Mouse (Mus musculus) liver, embryonic 13.5 days (tissue): ENCODE measurements around the gene Cbx1. TPM values are rescaled to one million over a fixed set of nuclear protein-coding genes. Genes with fewer than 3 reads are reported as not detected.

ENCODE experiments used
- ATAC-seq: fragments of 200-750 bp; cut with Nextera tagmentation; 2 replicates; pipeline ENCODE4 v1.8.0; 2017; ENCODE audit warnings: low read depth, mild to moderate bottlenecking, moderate number of reproducible peaks, moderate library complexity
- DNase-seq: peaks from one replicate; pipeline ENCODE4 v3.0.0; 2022
- H3K27ac ChIP-seq: fragments of 300-500 bp; sonication (generic); 2 replicates; pipeline ENCODE4 v1.5.1; 2015; ENCODE audit warnings: moderate library complexity, mild to moderate bottlenecking, inconsistent platforms
- H3K27me3 ChIP-seq: fragments of 300-500 bp; sonication (generic); 2 replicates; pipeline ENCODE4 v1.6.1; 2015; ENCODE audit warnings: mild to moderate bottlenecking, inconsistent platforms
- H3K36me3 ChIP-seq: fragments of 300-500 bp; sonication (generic); 2 replicates; pipeline ENCODE4 v1.6.1; 2015; ENCODE audit warnings: mild to moderate bottlenecking, inconsistent platforms
- H3K4me1 ChIP-seq: fragments of 300-500 bp; sonication (generic); replicated peaks from 2 replicates; pipeline ENCODE4 v1.6.1; 2015; ENCODE audit warnings: inconsistent platforms
- H3K4me2 ChIP-seq: fragments of 300-500 bp; sonication (generic); 2 replicates; pipeline ENCODE4 v1.6.1; 2015; ENCODE audit warnings: inconsistent platforms, mild to moderate bottlenecking, moderate library complexity
- H3K4me3 ChIP-seq: fragments of 300-500 bp; sonication (generic); replicated peaks from 2 replicates; pipeline ENCODE4 v1.5.1; 2015; ENCODE audit warnings: mild to moderate bottlenecking, inconsistent platforms
- H3K9ac ChIP-seq: fragments of 300-500 bp; sonication (generic); 2 replicates; pipeline ENCODE4 v1.6.1; 2015; ENCODE audit warnings: mild to moderate bottlenecking, inconsistent platforms
- H3K9me3 ChIP-seq: fragments of 300-500 bp; sonication (generic); replicated peaks from 2 replicates; pipeline ENCODE4 v1.6.1; 2016; ENCODE audit warnings: inconsistent platforms
- WGBS: fragments of 180-500 bp; shearing (Covaris S2); methylation state at CpG from one replicate; pipeline ENCODE4 v1.1.7; 2015; ENCODE audit not compliant: insufficient replicate concordance; 5-methylcytosine and 5-hydroxymethylcytosine counted together
- polyA plus RNA-seq: library from polyadenylated mRNA; unstranded; fragments of >200 nt; fragmentation: Nextera tagmentation; extraction: Ambion mirVana; gene quantifications from 2 replicates; pipeline ENCODE4 v1.2.1, GENCODE M21; 2015

Gene Cbx1
- polyA plus RNA-seq, 1 experiment from 2014 or later = 47.5 TPM

DNA sequence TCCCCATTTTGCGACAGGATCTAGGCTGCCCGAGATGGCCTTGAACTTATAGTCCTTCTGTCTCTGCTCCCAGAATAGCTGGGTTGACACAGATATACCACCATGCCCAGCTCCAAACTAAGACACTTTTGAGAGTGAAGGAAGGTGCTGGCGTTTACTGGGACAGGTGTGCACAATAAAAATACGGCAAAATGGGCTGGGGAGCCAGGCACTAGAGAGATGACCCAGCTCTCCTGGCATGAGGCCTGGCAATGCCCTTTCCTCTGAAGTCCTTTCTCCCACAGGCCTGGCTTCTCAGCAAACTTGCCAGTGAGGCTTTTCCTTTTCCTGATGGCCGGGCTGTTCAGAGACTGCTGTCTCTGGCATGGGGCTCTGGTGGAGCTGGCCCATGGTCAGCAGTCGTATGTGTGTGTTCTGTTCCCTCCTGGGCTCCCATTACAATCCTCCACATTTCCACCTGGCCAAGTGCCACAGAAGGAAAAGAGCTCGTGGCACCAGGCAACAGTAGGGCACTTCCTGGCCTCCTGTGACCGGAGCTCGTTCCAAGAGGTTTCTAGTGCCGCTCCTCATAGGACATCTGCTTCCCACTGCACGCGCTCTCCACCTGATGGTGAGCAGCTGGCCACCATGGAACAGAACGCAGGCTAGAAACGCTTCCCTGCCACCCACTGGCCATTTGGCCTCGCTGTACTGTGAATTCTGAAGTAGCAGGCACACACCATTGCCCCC lies 26.0 kb upstream of the Cbx1 start:
- Histone ChIP-seq H3K4me2 (no peak overlapping the region), H3K27me3 (no peaks in the 10 kb centered on the region), H3K9me3 (no peaks in the 10 kb centered on the region), H3K36me3 (peaks cover 6% of the 10 kb centered on the region), H3K4me1 (peaks cover 9% of the 10 kb centered on the region; the same call in 1 of the 2 replicates), H3K4me3 (no peak overlapping the region), H3K27ac (no peak overlapping the region), H3K9ac (no peak overlapping the region)
- ATAC-seq (no peak), DNase-seq (no peak)
- 75% methylated on average over 15 of the region's 15 CpGs for WGBS

DNA sequence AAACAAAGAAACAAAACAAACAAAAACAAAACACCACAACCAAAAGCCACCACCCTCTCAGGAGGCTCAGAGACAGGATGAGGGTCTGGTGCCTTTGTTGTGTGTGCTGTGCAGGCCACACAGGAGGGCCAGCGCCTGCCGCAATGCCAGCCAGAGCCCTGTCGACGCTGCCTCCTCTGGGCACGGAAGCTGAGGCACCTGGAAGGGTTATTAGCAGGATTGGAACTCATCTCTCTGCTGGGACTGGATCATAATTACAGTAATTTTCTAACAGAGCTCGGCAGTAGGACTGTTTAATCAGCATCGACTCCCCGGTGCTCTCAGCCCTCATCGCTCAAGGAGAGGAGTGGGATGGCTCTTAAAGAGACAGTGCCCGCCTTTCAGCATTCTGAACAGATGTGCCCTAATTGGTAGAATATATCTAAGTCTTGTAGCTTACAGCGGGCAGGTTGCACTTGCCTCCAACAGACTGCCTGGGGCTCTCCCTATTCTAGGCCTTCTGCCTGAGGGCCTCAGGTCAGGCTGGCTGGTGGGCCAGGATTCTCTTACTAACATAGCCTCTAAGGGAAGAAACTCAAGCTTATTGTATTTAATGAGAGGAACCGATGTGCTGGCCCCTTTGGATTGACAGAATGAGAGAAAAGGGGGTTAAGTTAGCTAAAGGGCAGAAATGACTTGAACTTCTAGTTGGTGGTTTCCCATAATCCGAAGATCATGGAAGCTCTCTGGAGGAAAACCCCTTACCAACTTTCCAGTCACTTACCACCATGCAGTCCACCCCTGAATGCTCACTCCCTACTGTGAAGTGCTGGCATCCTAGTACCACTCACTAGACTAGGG lies 24.2 kb upstream of the Cbx1 start:
- Histone ChIP-seq H3K27me3 (no peaks in the 10 kb centered on the region), H3K4me1 (peaks cover 9% of the 10 kb centered on the region; the same call in 1 of the 2 replicates), H3K27ac (peak overlapping the region; percentile 64; the same call in 1 of the 2 replicates), H3K9ac (no peak overlapping the region), H3K4me3 (no peak overlapping the region), H3K4me2 (no peak overlapping the region), H3K36me3 (peaks cover 24% of the 10 kb centered on the region), H3K9me3 (no peaks in the 10 kb centered on the region)
- ATAC-seq = no peak
- 59% methylated on average over 13 of the region's 13 CpGs for WGBS
- DNase-seq = no peak

DNA sequence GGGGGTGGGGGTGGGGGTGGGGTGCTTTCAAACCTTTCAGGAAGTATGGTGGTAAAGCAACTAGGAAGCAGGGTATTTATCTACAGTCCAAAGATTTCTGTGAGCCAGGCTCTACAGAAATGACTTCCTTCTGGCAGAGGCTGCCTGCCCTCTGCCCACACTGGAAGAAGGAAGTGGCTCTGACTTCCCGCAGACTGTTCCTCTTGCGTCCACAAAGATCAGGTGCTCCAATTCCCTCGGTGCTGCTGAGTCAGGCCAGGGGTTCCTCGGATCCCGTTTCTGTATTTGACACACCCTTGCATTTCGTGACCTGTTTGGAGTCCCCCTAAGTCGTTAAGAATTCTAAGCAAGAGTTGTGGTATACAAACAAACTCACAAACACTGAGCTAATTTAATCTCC lies 23.3 kb upstream of the Cbx1 start:
- no peak overlapping the region for H3K4me2 ChIP-seq
- H3K36me3 ChIP-seq = peaks cover 33% of the 10 kb centered on the region
- no peak overlapping the region for H3K9ac ChIP-seq
- H3K27me3 ChIP-seq = no peaks in the 10 kb centered on the region
- no peak overlapping the region for H3K4me3 ChIP-seq
- WGBS = 13% methylated on average over 7 of the region's 7 CpGs
- ATAC-seq (no peak), DNase-seq (no peak)
- peaks cover 9% of the 10 kb centered on the region; the same call in 1 of the 2 replicates for H3K4me1 ChIP-seq
- no peaks in the 10 kb centered on the region for H3K9me3 ChIP-seq
- H3K27ac ChIP-seq = peak overlapping the region; percentile 23; the same call in 1 of the 2 replicates

DNA sequence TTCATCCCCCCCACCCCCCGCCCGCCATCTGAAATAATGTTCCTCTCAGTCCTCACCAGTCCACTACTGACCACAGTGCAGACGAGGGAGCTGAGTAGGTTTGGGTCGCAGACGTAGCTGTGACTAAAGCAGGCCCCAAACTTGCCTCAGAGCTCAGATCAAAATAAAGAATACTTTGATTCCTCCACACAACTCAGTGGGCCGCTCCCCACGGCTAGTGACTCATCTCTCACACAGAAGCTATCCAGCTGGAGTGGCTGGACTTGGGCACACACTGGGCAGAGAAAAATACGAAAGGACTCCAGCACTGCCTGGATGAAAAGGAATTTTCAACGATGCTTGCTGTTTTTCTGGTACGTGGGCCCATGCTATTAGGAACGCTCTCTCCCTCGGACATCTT lies 22.4 kb upstream of the Cbx1 start:
- no peak for DNase-seq
- Histone ChIP-seq H3K36me3 (peaks cover 42% of the 10 kb centered on the region), H3K4me2 (no peak overlapping the region), H3K4me1 (peaks cover 9% of the 10 kb centered on the region; the same call in 1 of the 2 replicates), H3K27ac (no peak overlapping the region), H3K27me3 (no peaks in the 10 kb centered on the region), H3K9ac (no peak overlapping the region), H3K9me3 (no peaks in the 10 kb centered on the region), H3K4me3 (no peak overlapping the region)
- WGBS = 83% methylated on average over 12 of the region's 12 CpGs
- ATAC-seq = no peak

DNA sequence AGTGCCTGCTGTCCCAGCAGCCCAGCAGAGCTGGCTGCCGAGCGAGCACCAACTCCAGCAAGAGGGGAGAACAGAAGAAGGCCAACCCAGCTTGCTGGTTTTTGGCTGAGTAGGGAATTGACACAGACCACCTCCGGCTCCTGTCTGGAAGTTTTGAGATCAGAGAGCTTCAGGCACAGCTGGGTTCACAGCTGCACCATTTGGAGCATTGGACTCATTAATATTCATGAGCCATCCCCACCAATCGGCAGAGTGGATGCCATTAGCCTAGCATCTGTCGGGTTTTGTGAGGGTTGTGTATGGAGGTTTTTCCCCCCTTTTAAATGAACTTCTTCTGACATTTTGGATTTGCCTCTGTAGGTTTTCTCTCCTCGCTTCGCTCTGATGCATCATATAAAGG lies 21.8 kb upstream of the Cbx1 start:
- ATAC-seq (no peak), DNase-seq (no peak)
- H3K9me3 ChIP-seq = no peaks in the 10 kb centered on the region
- no peak overlapping the region for H3K9ac ChIP-seq
- H3K27ac ChIP-seq = no peak overlapping the region
- H3K27me3 ChIP-seq = no peaks in the 10 kb centered on the region
- peaks cover 48% of the 10 kb centered on the region for H3K36me3 ChIP-seq
- peaks cover 9% of the 10 kb centered on the region; the same call in 1 of the 2 replicates for H3K4me1 ChIP-seq
- H3K4me3 ChIP-seq = no peak overlapping the region
- 78% methylated on average over 7 of the region's 7 CpGs for WGBS
- H3K4me2 ChIP-seq = no peak overlapping the region

DNA sequence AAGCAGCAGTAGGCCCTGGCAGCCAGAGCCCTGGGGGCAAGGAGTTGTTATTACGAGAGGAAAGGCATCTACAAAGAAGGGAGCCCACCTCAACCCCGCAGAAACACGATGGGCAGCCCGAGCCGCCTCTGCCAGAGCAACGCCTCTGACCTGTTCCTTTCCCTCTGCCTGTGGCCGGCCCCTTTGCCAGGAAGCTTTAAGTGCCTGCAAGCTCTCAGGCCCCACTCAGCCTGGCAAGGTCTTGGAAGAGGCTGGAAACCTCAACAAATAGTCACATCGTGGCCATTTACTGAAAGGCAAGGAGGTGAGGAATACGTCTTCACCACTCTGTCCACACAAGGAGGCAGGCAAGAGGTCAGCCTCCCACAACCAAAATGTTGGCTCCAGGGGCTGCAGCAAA lies 20.7 kb upstream of the Cbx1 start:
- Histone ChIP-seq H3K9ac (no peak overlapping the region), H3K36me3 (peaks cover 59% of the 10 kb centered on the region), H3K27ac (no peak overlapping the region), H3K4me3 (no peak overlapping the region), H3K9me3 (no peaks in the 10 kb centered on the region), H3K27me3 (no peaks in the 10 kb centered on the region), H3K4me2 (no peak overlapping the region), H3K4me1 (peaks cover 9% of the 10 kb centered on the region; the same call in 1 of the 2 replicates)
- WGBS = 63% methylated on average over 9 of the region's 9 CpGs
- no peak for DNase-seq
- no peak for ATAC-seq

DNA sequence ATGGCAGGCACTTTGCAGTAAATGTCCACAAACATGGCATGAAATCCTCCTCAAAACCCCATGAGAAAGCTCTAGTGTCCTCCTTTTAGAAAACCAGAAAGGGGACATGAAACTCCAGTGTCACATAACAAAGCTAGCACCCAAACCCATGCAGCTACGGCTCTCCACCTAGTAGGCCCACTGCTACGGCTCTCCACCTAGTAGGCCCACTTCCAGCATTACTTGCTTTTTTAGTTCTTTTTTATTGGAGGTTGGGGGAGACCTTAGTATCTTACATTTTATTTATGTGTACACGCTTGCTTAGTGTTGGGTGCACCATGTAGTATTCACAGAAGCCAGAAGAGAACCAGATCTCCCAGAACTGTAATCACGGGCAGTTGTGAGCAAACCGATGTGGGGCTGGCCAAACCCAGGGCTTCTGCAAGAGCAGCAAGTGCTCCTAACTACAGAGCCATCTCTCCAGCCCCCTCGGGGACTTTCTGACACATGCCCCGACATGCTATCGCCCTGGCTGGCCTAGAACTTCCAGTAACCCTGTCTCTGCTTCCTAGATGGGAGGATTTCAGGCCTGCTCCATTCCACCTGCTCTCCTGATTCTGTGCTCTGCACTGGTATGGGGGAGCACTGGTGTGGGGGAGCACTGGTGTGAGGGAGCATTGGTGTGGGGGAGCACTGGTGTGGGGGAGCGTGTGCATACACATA lies 17.5 kb upstream of the Cbx1 start:
- WGBS = 81% methylated on average over 9 of the region's 9 CpGs
- Histone ChIP-seq H3K27ac (no peak overlapping the region), H3K4me3 (no peak overlapping the region), H3K4me2 (no peak overlapping the region), H3K4me1 (peaks cover 16% of the 10 kb centered on the region), H3K9ac (no peak overlapping the region), H3K36me3 (peaks cover 67% of the 10 kb centered on the region), H3K27me3 (no peaks in the 10 kb centered on the region), H3K9me3 (no peaks in the 10 kb centered on the region)
- DNase-seq = no peak
- ATAC-seq = no peak

DNA sequence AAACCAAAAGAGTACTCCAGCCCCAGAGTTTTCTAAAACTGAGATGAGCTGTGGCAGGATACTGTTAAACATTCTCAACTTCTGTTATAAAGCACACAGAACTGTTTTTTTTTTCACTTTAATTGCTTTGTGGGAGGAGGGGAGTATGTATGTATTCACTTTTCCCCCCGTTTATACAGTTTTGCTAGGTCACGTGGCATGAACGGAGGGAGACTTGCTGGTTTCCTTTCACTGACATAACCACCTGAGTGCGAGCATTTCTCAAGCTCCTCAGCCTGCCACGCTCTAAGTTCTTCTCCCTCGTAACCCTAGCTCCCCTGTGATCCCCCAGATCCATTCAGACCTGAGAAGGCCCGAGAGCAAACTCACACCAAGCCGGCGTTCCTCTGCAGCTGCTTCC lies 16.5 kb upstream of the Cbx1 start:
- Histone ChIP-seq H3K27me3 (no peaks in the 10 kb centered on the region), H3K4me2 (no peak overlapping the region), H3K4me1 (peaks cover 23% of the 10 kb centered on the region), H3K9ac (no peak overlapping the region), H3K27ac (no peak overlapping the region), H3K9me3 (no peaks in the 10 kb centered on the region), H3K36me3 (peaks cover 66% of the 10 kb centered on the region), H3K4me3 (no peak overlapping the region)
- DNase-seq = no peak
- WGBS = 77% methylated on average over 9 of the region's 9 CpGs
- ATAC-seq = no peak

DNA sequence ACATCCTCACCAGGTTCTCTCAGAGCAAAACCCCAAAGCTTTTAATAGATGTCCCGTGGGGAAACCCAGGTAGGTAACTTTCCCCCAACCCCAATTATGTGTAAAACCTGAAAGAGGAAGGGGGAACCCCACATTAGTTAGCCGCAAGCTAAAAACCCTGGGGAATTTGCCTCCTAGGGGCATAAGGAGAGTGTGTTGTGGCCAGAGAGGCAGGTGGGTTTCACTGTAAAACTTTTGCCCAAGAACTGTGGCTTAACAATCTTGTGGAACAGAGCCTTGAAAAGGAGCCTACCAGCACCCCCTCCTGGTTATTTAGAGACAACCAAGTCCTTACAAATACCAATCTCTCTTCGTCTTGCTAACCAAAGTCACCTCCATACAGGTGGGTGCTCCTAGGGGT lies 14.4 kb upstream of the Cbx1 start:
- ATAC-seq (no peak), DNase-seq (no peak)
- H3K4me3 ChIP-seq = no peak overlapping the region
- no peak overlapping the region for H3K9ac ChIP-seq
- no peaks in the 10 kb centered on the region for H3K27me3 ChIP-seq
- no peaks in the 10 kb centered on the region for H3K9me3 ChIP-seq
- peaks cover 45% of the 10 kb centered on the region for H3K36me3 ChIP-seq
- no peak overlapping the region for H3K4me2 ChIP-seq
- WGBS = 72% methylated on average over 3 of the region's 3 CpGs
- H3K4me1 ChIP-seq = peaks cover 31% of the 10 kb centered on the region
- no peak overlapping the region for H3K27ac ChIP-seq

DNA sequence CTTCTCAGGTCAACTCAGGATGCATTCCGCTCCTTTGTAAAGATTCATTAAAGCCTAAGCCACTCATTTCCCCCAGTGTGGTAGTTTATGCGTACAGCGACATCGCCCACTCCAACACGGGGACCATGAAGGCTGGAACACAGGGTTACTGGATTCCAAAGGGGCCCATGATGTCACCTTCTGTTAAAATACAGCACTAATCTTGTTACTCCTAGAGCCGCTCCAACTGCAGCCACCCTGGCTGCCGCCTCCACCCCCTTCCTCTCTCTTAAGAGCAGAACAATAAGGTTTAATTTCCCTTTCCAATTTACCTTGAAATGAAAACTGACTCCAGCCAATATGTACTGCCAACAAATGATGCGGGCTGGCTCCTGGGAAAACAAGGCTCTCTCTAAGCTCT lies 13.9 kb upstream of the Cbx1 start:
- Histone ChIP-seq H3K36me3 (peaks cover 40% of the 10 kb centered on the region), H3K4me1 (peaks cover 31% of the 10 kb centered on the region), H3K4me3 (no peak overlapping the region), H3K4me2 (no peak overlapping the region), H3K9ac (no peak overlapping the region), H3K9me3 (no peaks in the 10 kb centered on the region), H3K27ac (no peak overlapping the region), H3K27me3 (no peaks in the 10 kb centered on the region)
- WGBS = 79% methylated on average over 8 of the region's 8 CpGs
- DNase-seq (no peak), ATAC-seq (no peak)

DNA sequence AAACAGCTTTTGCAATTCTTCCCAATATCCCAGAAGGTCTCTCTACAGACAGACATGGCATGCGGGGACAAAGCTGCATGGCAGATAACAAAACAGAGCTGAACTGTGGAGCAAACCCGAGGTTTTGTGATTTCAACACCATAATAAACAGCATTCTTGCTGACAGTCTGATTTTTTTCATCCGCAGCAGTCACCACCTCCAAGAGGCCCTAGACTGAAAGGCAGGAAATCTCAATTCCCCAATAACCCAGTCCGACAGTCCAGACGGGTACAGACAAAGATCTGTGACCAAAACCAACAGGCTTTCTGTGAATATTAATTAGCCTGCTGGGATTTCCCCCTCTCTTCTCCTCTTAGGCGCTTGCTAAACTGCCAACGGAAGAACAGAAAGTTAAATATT lies 13.3 kb upstream of the Cbx1 start:
- DNase-seq = no peak
- Histone ChIP-seq H3K4me3 (0 out of 2 replicates have a peak overlapping the region, but pooled peaks have one; percentile 83), H3K9ac (no peak overlapping the region), H3K4me2 (0 out of 2 replicates have a peak overlapping the region, but pooled peaks have one; percentile 89), H3K9me3 (no peaks in the 10 kb centered on the region), H3K27me3 (no peaks in the 10 kb centered on the region), H3K4me1 (peaks cover 31% of the 10 kb centered on the region), H3K27ac (no peak overlapping the region), H3K36me3 (peaks cover 34% of the 10 kb centered on the region)
- 72% methylated on average over 7 of the region's 7 CpGs for WGBS
- ATAC-seq = no peak
